Mouse (Mus musculus) cortical plate, adult 2 months (tissue): ENCODE data around the gene Fbn1.

Experiments
- CTCF ChIP-seq: fragments of 200-500 bp; IDR thresholded peaks from 2 replicates; pipeline ENCODE4 v1.5.1; 2011; ENCODE audit warnings: mild to moderate bottlenecking, control low read depth, low read length; ENCODE audit not compliant: insufficient read depth; ENCODE audit errors: extremely low read depth
- POLR2A ChIP-seq: fragments of 200-500 bp; IDR thresholded peaks from 2 replicates; pipeline ENCODE4 v1.6.1; 2011; ENCODE audit warnings: mild to moderate bottlenecking, low read length, control low read depth; ENCODE audit not compliant: insufficient read depth; ENCODE audit errors: extremely low read depth

- TF ChIP-seq POLR2A (no peak), CTCF (no peak)
Measured at GRCm38 (mm10) chr2:125315203-125315602, 192.6 kb downstream of the Fbn1 start.
